Mouse (Mus musculus) heart, adult 18-20 months (tissue): ENCODE data around the gene Zdhhc7. TPM values are rescaled to one million over a fixed set of nuclear protein-coding genes. Genes with fewer than 3 reads are reported as not detected.

Source experiments
- DNase-seq, 2 experiments: peaks; one replicate each; pipeline ENCODE4 v3.0.0; 2021 to 2022; ENCODE audit warnings: mixed read lengths in 1 of 2
- total RNA-seq, 2 experiments: library from RNA; stranded (reverse); gene quantifications; 2 replicates each; pipeline ENCODE4 v1.2.3; 2021

Zdhhc7 gene
- total RNA-seq, 2 experiments from 2014 or later = 36.6 to 38.6 TPM

GRCm38 (mm10) chr8:120114315-120114841 is 13.1 kb upstream of the Zdhhc7 start:
- peak in 1 of 2 experiments; percentile 27 for DNase-seq

- peak; percentile 100 for DNase-seq
Observed at GRCm38 (mm10) chr8:120113758-120114255, 12.5 kb upstream of the Zdhhc7 start, which contains the start of gene 6430548M08Rik. TSS of gene 6430548M08Rik (plus strand) at chr8:120114152.

- peak; percentile 78 to 79 for DNase-seq
Observed at GRCm38 (mm10) chr8:120113306-120113705, 12.0 kb upstream of the Zdhhc7 start.

- DNase-seq = peak in 1 of 2 experiments; percentile 53
Observed at GRCm38 (mm10) chr8:120112535-120112934, 11.3 kb upstream of the Zdhhc7 start.

- DNase-seq = no peak
Observed at GRCm38 (mm10) chr8:120111382-120111781, 10.1 kb upstream of the Zdhhc7 start.

GRCm38 (mm10) chr8:120110966-120111365 is 9.7 kb upstream of the Zdhhc7 start:
- DNase-seq = no peak

- DNase-seq = peak; percentile 63 to 80
Observed at GRCm38 (mm10) chr8:120109149-120109548, 7.9 kb upstream of the Zdhhc7 start.

GRCm38 (mm10) chr8:120104721-120105272 is 3.5 kb upstream of the Zdhhc7 start:
- DNase-seq = peak; percentile 84 to 92

- no peak for DNase-seq
Observed at GRCm38 (mm10) chr8:120103916-120104315, 2.6 kb upstream of the Zdhhc7 start.

- peak in 1 of 2 experiments; percentile 36 for DNase-seq
Observed at GRCm38 (mm10) chr8:120100388-120101067, 754 bp downstream of the Zdhhc7 start.

- DNase-seq = no peak
Observed at GRCm38 (mm10) chr8:120096486-120096885, 4.8 kb downstream of the Zdhhc7 start.

- no peak for DNase-seq
Observed at GRCm38 (mm10) chr8:120094801-120095200, 6.5 kb downstream of the Zdhhc7 start.

- no peak for DNase-seq
Observed at GRCm38 (mm10) chr8:120093103-120093502, 8.2 kb downstream of the Zdhhc7 start.

- no peak for DNase-seq
Observed at GRCm38 (mm10) chr8:120091032-120091431, 10.2 kb downstream of the Zdhhc7 start.

- DNase-seq = no peak
Observed at GRCm38 (mm10) chr8:120089511-120089910, 11.8 kb downstream of the Zdhhc7 start.

- DNase-seq = no peak
Observed at GRCm38 (mm10) chr8:120084783-120085182, 16.5 kb downstream of the Zdhhc7 start.

- DNase-seq = peak in 1 of 2 experiments; percentile 27
Observed at GRCm38 (mm10) chr8:120083261-120083660, 18.0 kb downstream of the Zdhhc7 start.

- no peak for DNase-seq
Observed at GRCm38 (mm10) chr8:120079361-120079760, 21.9 kb downstream of the Zdhhc7 start.

- peak; percentile 76 to 85 for DNase-seq
Observed at GRCm38 (mm10) chr8:120078080-120078479, 23.2 kb downstream of the Zdhhc7 start.

GRCm38 (mm10) chr8:120075347-120075746 is 25.9 kb downstream of the Zdhhc7 start:
- no peak for DNase-seq

- DNase-seq = no peak
Observed at GRCm38 (mm10) chr8:120074516-120074915, 26.8 kb downstream of the Zdhhc7 start.

GRCm38 (mm10) chr8:120072827-120073226 is 28.5 kb downstream of the Zdhhc7 start:
- DNase-seq = peak in 1 of 2 experiments; percentile 69

- peak; percentile 33 to 54 for DNase-seq
Observed at GRCm38 (mm10) chr8:120072259-120072658, 29.0 kb downstream of the Zdhhc7 start.
